ENCODE assay signal across 9 mouse cellular contexts in the genomic region with DNA sequence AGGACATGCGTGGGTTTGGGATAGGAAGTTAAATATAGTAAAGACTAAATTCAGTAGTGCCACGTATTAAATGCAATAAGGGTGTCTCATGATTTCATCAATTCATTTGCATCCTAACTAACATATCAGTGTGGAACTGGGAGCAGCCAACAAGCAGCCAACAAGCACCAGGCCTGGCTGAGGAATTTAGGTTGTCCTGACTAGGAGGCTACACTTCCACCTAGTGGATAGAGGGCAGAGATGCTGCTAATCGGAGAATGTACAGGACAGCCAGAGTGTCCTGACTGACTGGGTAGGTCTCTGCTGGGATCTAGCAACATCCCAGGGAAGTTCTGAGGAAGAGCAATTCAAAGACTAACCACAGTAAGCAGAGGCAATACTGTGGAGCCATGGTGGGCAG.
A peak's percentile ranks its signal among the peaks of the same experiment; 100 is the strongest.
DNase-seq lines count a peak whose midpoint lies in the region; ATAC-seq lines count a peak whose summit lies in the region.
"Had no signal": no experiment of that assay in that cellular context is flagged by ENCODE, and none has a peak within 500 bp of the region (broad histone marks: within the 10 kb centered on the region; RNA-seq: fewer than 3 reads in every experiment).

No protein-coding gene starts in this region.

- ATAC-seq in kidney, embryonic 15.5 days (replicated peaks; ENCODE audit: low FRiP score), result no peak
- 0 out of 2 replicates have a peak, but pooled peaks have one; percentile 20 for ATAC-seq in erythroblast, adult 5-6 weeks (replicated peaks; ENCODE audit: low FRiP score, poor library complexity, severe bottlenecking)
- ATAC-seq in monocyte, adult 5-6 weeks (replicated peaks; ENCODE audit: insufficient number of reproducible peaks, low FRiP score, low TSS enrichment, poor library complexity, severe bottlenecking), result no peak

- H3K4me3 ChIP-seq in kidney, embryonic 15.5 days (replicated peaks), result no peak overlapping the region
- H3K4me3 ChIP-seq: erythroblast, embryonic 14.5 days had no signal

- 36% methylated on average over 3 of the region's 3 CpGs for WGBS in kidney, embryonic 15.5 days

- H3K27ac ChIP-seq in kidney, embryonic 15.5 days, result no peak overlapping the region

- 0 out of 2 replicates have a peak, but pooled peaks cover 3% of the 10 kb centered on the region for H3K27me3 ChIP-seq in kidney, embryonic 15.5 days

- H3K4me2 ChIP-seq in kidney, embryonic 15.5 days, result no peak overlapping the region

- H3K9me3 ChIP-seq in kidney, embryonic 15.5 days (replicated peaks), result no peaks in the 10 kb centered on the region

- H3K4me1 ChIP-seq in kidney, embryonic 15.5 days, result no peaks in the 10 kb centered on the region

- DNase-seq in adrenal gland, adult 2 months, result peak; percentile 36
- DNase-seq in adrenal gland, adult 8-10 months, result no peak
- peak; percentile 32 to 37 for DNase-seq in kidney, postnatal 36 days
- DNase-seq in NIH3T3 (ENCODE audit: low read depth), result peak; percentile 86
- DNase-seq in frontal cortex, postnatal 14 days (ENCODE audit: low spot score in 2 of 2), result no peak

- H3K36me3 ChIP-seq in kidney, embryonic 15.5 days, result no peaks in the 10 kb centered on the region

- H3K9ac ChIP-seq in kidney, embryonic 15.5 days, result no peak overlapping the region

Comparison
In these comparisons a context has a peak if more than half of its experiments do, and no peak if none do; other contexts are left out.
1. DNase-seq: peak in adrenal gland, adult 2 months (single experiment), kidney, postnatal 36 days (2 of 2) and NIH3T3 (single experiment); none in adrenal gland, adult 8-10 months (single experiment) and frontal cortex, postnatal 14 days (0 of 2).